Mouse (Mus musculus) kidney, adult 2 months (tissue): Measurements from ENCODE around the gene Pip5k1b. TPM values are rescaled to one million over a fixed set of nuclear protein-coding genes. Genes with fewer than 3 reads are reported as not detected.

Experiments
- DNase-seq: peaks from one replicate; pipeline ENCODE4 v3.0.0; 2021
- H3K27ac ChIP-seq: fragments of 200-500 bp; 2 replicates; pipeline ENCODE4 v1.5.1; 2012; ENCODE audit warnings: low read depth, low read length, control low read depth, inconsistent platforms; ENCODE audit not compliant: insufficient read depth
- H3K27me3 ChIP-seq: fragments of 200-500 bp; replicated peaks from 2 replicates; pipeline ENCODE4 v1.6.1; 2012; ENCODE audit warnings: mild to moderate bottlenecking, moderate library complexity, low read length, inconsistent platforms; ENCODE audit not compliant: control insufficient read depth, insufficient read depth
- H3K36me3 ChIP-seq: fragments of 200-500 bp; 2 replicates; pipeline ENCODE4 v1.6.1; 2012; ENCODE audit warnings: mild to moderate bottlenecking, moderate library complexity, low read length, inconsistent platforms; ENCODE audit not compliant: control insufficient read depth, insufficient read depth
- H3K4me1 ChIP-seq: fragments of 200-500 bp; 2 replicates; pipeline ENCODE4 v1.6.1; 2011; ENCODE audit warnings: low read length; ENCODE audit not compliant: control insufficient read depth, insufficient read depth
- H3K4me3 ChIP-seq: fragments of 200-500 bp; 2 replicates; pipeline ENCODE4 v1.5.1; 2011; ENCODE audit warnings: mild to moderate bottlenecking, low read depth, low read length, control low read depth; ENCODE audit not compliant: insufficient read depth
- CTCF ChIP-seq: fragments of 200-500 bp; conservative IDR thresholded peaks from 2 replicates; pipeline ENCODE4 v1.5.1; 2011; ENCODE audit warnings: low read depth, mild to moderate bottlenecking, control low read depth, low read length, moderate library complexity, mixed read lengths; ENCODE audit not compliant: insufficient read depth, insufficient read length
- POLR2A ChIP-seq: fragments of 200-500 bp; IDR thresholded peaks from one replicate; pipeline ENCODE4 v1.6.1; 2011; ENCODE audit warnings: low read depth, low read length, control low read depth
- WGBS: fragments of 180-500 bp; shearing (Covaris S2); methylation state at CpG from one replicate; pipeline ENCODE4 v1.1.7; 2018; 5-methylcytosine and 5-hydroxymethylcytosine counted together
- polyA plus RNA-seq: library from polyadenylated mRNA; depleted of rRNA; stranded (reverse); fragments of >200 nt; gene quantifications from 2 replicates; pipeline ENCODE4 v1.2.3, GENCODE M21; 2012

Pip5k1b gene
- polyA plus RNA-seq, 1 experiment: 3.7 TPM

- Histone ChIP-seq H3K4me1 (no peaks in the 10 kb centered on the region), H3K4me3 (no peak overlapping the region), H3K36me3 (no peaks in the 10 kb centered on the region), H3K27ac (no peak overlapping the region), H3K27me3 (no peaks in the 10 kb centered on the region)
- TF ChIP-seq CTCF (no peak), POLR2A (no peak)
- no peak for DNase-seq
- 82% methylated on average over 8 of the region's 8 CpGs for WGBS
Observed at GRCm38 (mm10) chr19:24415778-24416621, 139.7 kb downstream of the Pip5k1b start.

- H3K27ac ChIP-seq: no peak overlapping the region
- 92% methylated on average over 11 of the region's 11 CpGs for WGBS
- H3K27me3 ChIP-seq: no peaks in the 10 kb centered on the region
- no peaks in the 10 kb centered on the region for H3K36me3 ChIP-seq
- H3K4me1 ChIP-seq: no peaks in the 10 kb centered on the region
- no peak for DNase-seq
- TF ChIP-seq POLR2A: no peak
- no peak for TF ChIP-seq CTCF
- no peak overlapping the region for H3K4me3 ChIP-seq
Observed at GRCm38 (mm10) chr19:24408863-24409564, 146.7 kb downstream of the Pip5k1b start.

- no peaks in the 10 kb centered on the region for H3K4me1 ChIP-seq
- DNase-seq: no peak
- 93% methylated on average over 3 of the region's 3 CpGs for WGBS
- no peak for TF ChIP-seq CTCF
- no peak for TF ChIP-seq POLR2A
- H3K36me3 ChIP-seq: no peaks in the 10 kb centered on the region
- H3K4me3 ChIP-seq: no peak overlapping the region
- H3K27ac ChIP-seq: no peak overlapping the region
- no peaks in the 10 kb centered on the region for H3K27me3 ChIP-seq
Observed at GRCm38 (mm10) chr19:24404716-24405115, 151.0 kb downstream of the Pip5k1b start.

GRCm38 (mm10) chr19:24403245-24403644 is 152.4 kb downstream of the Pip5k1b start:
- Histone ChIP-seq H3K27ac (no peak overlapping the region), H3K4me1 (no peaks in the 10 kb centered on the region), H3K4me3 (no peak overlapping the region), H3K36me3 (no peaks in the 10 kb centered on the region), H3K27me3 (no peaks in the 10 kb centered on the region)
- 92% methylated on average over 6 of the region's 6 CpGs for WGBS
- TF ChIP-seq CTCF (no peak), POLR2A (no peak)
- DNase-seq: no peak

GRCm38 (mm10) chr19:24393920-24394319 is 161.8 kb downstream of the Pip5k1b start:
- Histone ChIP-seq H3K27me3 (no peaks in the 10 kb centered on the region), H3K4me1 (no peaks in the 10 kb centered on the region), H3K27ac (no peak overlapping the region), H3K36me3 (no peaks in the 10 kb centered on the region), H3K4me3 (no peak overlapping the region)
- DNase-seq: no peak
- 94% methylated on average over 2 of the region's 2 CpGs for WGBS
- TF ChIP-seq POLR2A: no peak
- TF ChIP-seq CTCF: no peak

- no peaks in the 10 kb centered on the region for H3K27me3 ChIP-seq
- H3K27ac ChIP-seq: no peak overlapping the region
- 42% methylated on average over 9 of the region's 9 CpGs for WGBS
- TF ChIP-seq CTCF (no peak), POLR2A (no peak)
- no peak overlapping the region for H3K4me3 ChIP-seq
- no peaks in the 10 kb centered on the region for H3K4me1 ChIP-seq
- no peak for DNase-seq
- H3K36me3 ChIP-seq: no peaks in the 10 kb centered on the region
Observed at GRCm38 (mm10) chr19:24391519-24392251, 164.0 kb downstream of the Pip5k1b start.
